Mouse (Mus musculus) bone marrow macrophage, adult 2 months (primary cell): Measurements from ENCODE around the gene Gm44579.

ENCODE experiments used
- CTCF ChIP-seq: IDR thresholded peaks from 2 replicates; pipeline ENCODE4 v1.5.1; 2012; ENCODE audit warnings: low read depth, mild to moderate bottlenecking, low read length, moderate library complexity
- POLR2A ChIP-seq: IDR thresholded peaks from 2 replicates; pipeline ENCODE4 v1.6.1; 2012; ENCODE audit warnings: mild to moderate bottlenecking, low read depth, low read length, borderline replicate concordance

DNA sequence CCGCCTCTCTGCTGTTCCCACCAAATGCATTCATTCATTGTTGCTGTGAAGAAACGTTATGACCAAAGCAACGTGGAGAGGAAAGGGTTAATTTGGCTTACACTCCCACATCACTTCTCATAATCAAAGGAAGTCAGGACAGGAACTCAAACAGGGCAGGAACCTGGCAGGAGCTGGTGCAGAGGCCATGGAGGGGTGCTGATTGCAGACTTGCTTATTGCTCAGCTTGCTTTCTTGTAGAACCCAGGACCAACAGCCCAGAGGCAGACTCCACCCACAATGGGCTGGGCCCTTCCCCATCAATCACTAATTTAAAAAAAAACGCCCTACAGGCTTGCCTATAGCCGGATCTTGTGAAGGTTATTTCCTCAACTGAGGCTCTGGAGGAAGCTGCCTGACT, 6.6 kb downstream of the Gm44579 start:
- TF ChIP-seq POLR2A: no peak
- TF ChIP-seq CTCF: no peak
